ENCODE assay signal across 10 mouse cellular contexts in genomic region chr6:113024866-113025265, GRCm38 (mm10). TPM values are rescaled to one million over a fixed set of nuclear protein-coding genes. Genes with fewer than 3 reads are reported as not detected.
A peak's percentile ranks its signal among the peaks of the same experiment; 100 is the strongest.
DNase-seq lines count a peak whose midpoint lies in the region; ATAC-seq and TF ChIP-seq lines count a peak whose summit lies in the region.
"Had no signal": no experiment of that assay in that cellular context is flagged by ENCODE, and none has a peak within 500 bp of the region (broad histone marks: within the 10 kb centered on the region; RNA-seq: fewer than 3 reads in every experiment).

No protein-coding gene starts in this region.

- H3K4me3 ChIP-seq in midbrain, embryonic 16.5 days (ENCODE audit: low read depth, low read length), result no peak overlapping the region
- H3K4me3 ChIP-seq in hindbrain, postnatal 0 days (ENCODE audit: low read length), result no peak overlapping the region

- CTCF ChIA-PET in Patski (lab: Charles Lee), result interaction anchor here (1.1 to 6.0 kb wide), 3 partner anchors 8 to 45 kb away, joined by 3 to 33 read pairs (median 7); no protein-coding TSS in a partner anchor

- H3K9ac ChIP-seq in midbrain, embryonic 16.5 days (ENCODE audit: low read depth, low read length), result no peak overlapping the region
- no peak overlapping the region for H3K9ac ChIP-seq in hindbrain, postnatal 0 days (replicated peaks; ENCODE audit: low read length)

- 15% methylated on average over 8 of the region's 8 CpGs for WGBS in midbrain, embryonic 16.5 days
- 21% methylated on average over 8 of the region's 8 CpGs for WGBS in hindbrain, postnatal 0 days

- H3K27ac ChIP-seq in midbrain, embryonic 16.5 days (ENCODE audit: low read length), result no peak overlapping the region
- no peak overlapping the region for H3K27ac ChIP-seq in hindbrain, postnatal 0 days
- H3K27ac ChIP-seq: macrophage had no signal

- no peaks in the 10 kb centered on the region for H3K27me3 ChIP-seq in Patski
- no peaks in the 10 kb centered on the region for H3K27me3 ChIP-seq in midbrain, embryonic 16.5 days (ENCODE audit: control insufficient read depth, insufficient read depth, low read depth, low read length)
- H3K27me3 ChIP-seq in hindbrain, postnatal 0 days (ENCODE audit: insufficient read depth, low read length), result no peaks in the 10 kb centered on the region

- no peaks in the 10 kb centered on the region for H3K9me3 ChIP-seq in midbrain, embryonic 16.5 days (replicated peaks; ENCODE audit: control insufficient read depth, low read length, poor library complexity, severe bottlenecking)
- H3K9me3 ChIP-seq in hindbrain, postnatal 0 days (ENCODE audit: low read length), result no peaks in the 10 kb centered on the region

- DNase-seq in layer of hippocampus, adult 8-10 months (ENCODE audit: low spot score in 2 of 2), result peak; percentile 42 to 64
- no peak for DNase-seq in layer of hippocampus, postnatal 36 days
- peak; percentile 89 for DNase-seq in Patski (ENCODE audit: low read depth, low spot score)
- peak; percentile 100 for DNase-seq in fibroblast of lung, adult 2 months (ENCODE audit: low read depth)
- DNase-seq in thymus, postnatal 4 days, result no peak
- no peak for DNase-seq in hindbrain, postnatal 0 days (ENCODE audit: low spot score)
- DNase-seq in gastrocnemius, postnatal 25 days, result no peak
- DNase-seq: cerebellum, adult 8-10 months had no signal

- POLR2A ChIA-PET in Patski (lab: Charles Lee), result interaction anchor here (1.1 kb wide), 1 partner anchor 13 kb away, joined by 4 read pairs; no protein-coding TSS in a partner anchor

- no peaks in the 10 kb centered on the region for H3K4me1 ChIP-seq in midbrain, embryonic 16.5 days (ENCODE audit: control insufficient read depth, insufficient read depth, low read length)
- H3K4me1 ChIP-seq in hindbrain, postnatal 0 days (ENCODE audit: insufficient read depth, low read length), result no peaks in the 10 kb centered on the region

- peak; percentile 99 for ATAC-seq in Patski
- ATAC-seq in midbrain, embryonic 16.5 days, result 0 out of 2 replicates have a peak, but pooled peaks have one; percentile 25
- ATAC-seq in hindbrain, postnatal 0 days, result no peak

- no peak for TF ChIP-seq CTCF in Patski (IDR thresholded peaks at IDR 0.05)
- no peak for TF ChIP-seq CTCF in hindbrain, postnatal 0 days (IDR thresholded peaks at IDR 0.05; ENCODE audit: low read depth)

- H3K4me2 ChIP-seq in midbrain, embryonic 16.5 days (ENCODE audit: low read length), result no peak overlapping the region
- no peak overlapping the region for H3K4me2 ChIP-seq in hindbrain, postnatal 0 days (ENCODE audit: low read depth, low read length)

- H3K36me3 ChIP-seq in midbrain, embryonic 16.5 days (ENCODE audit: control insufficient read depth, insufficient read depth, low read length), result no peaks in the 10 kb centered on the region
- no peaks in the 10 kb centered on the region for H3K36me3 ChIP-seq in hindbrain, postnatal 0 days (ENCODE audit: insufficient read depth, low read length)

- in situ Hi-C loops in Patski (cut with MboI; ENCODE audit: low pct_unique_long_range_greater_than_20kb), result no loop called here

RNA-seq across cellular contexts. Expression of gene Thumpd3, which starts 21.2 kb away (rescaled TPM):
- total RNA-seq in layer of hippocampus, adult 8-10 months (2022), result 10 to 100 TPM; 31.2 to 39.5 (median 37.6) TPM
- 10 to 100 TPM; 33.1 to 42.0 TPM for total RNA-seq in layer of hippocampus, postnatal 36 days (2021)
- 63.3 TPM for polyA plus RNA-seq in Patski (2021)
- 51.4 and 55.6 TPM in 2 replicates for polyA plus RNA-seq in midbrain, embryonic 16.5 days (2015; fragmentation: Nextera tagmentation; extraction: Ambion mirVana)
- 29.3 and 42.2 TPM in 2 replicates for total RNA-seq in hindbrain, postnatal 0 days (2014; rRNA removed)
- 45.3 and 45.5 TPM in 2 replicates for polyA plus RNA-seq in hindbrain, postnatal 0 days (2015; fragmentation: Nextera tagmentation; extraction: Ambion mirVana)
- total RNA-seq in gastrocnemius, postnatal 25 days (2021), result 10 to 100 TPM; 13.6 to 14.6 TPM

RNA-seq across cellular contexts. Expression of gene Setd5, which starts 52.3 kb away (rescaled TPM):
- total RNA-seq in layer of hippocampus, adult 8-10 months (2022), result 100 to 1,000 TPM; 104 to 122 (median 115) TPM
- 100 to 1,000 TPM; 103 to 117 TPM for total RNA-seq in layer of hippocampus, postnatal 36 days (2021)
- 60.3 TPM for polyA plus RNA-seq in Patski (2021)
- polyA plus RNA-seq in midbrain, embryonic 16.5 days (2015; fragmentation: Nextera tagmentation; extraction: Ambion mirVana), result 45.4 and 46.5 TPM in 2 replicates
- 82.3 and 94.4 TPM in 2 replicates for total RNA-seq in hindbrain, postnatal 0 days (2014; rRNA removed)
- 47.1 and 50.0 TPM in 2 replicates for polyA plus RNA-seq in hindbrain, postnatal 0 days (2015; fragmentation: Nextera tagmentation; extraction: Ambion mirVana)
- total RNA-seq in gastrocnemius, postnatal 25 days (2021), result 10 to 100 TPM; 23.0 to 26.0 TPM

Comparison
In these comparisons a context has a peak if more than half of its experiments do, and no peak if none do; other contexts are left out.
1. DNase-seq: peak in layer of hippocampus, adult 8-10 months (2 of 2), Patski (single experiment) and fibroblast of lung, adult 2 months (single experiment); none in layer of hippocampus, postnatal 36 days (0 of 2), thymus, postnatal 4 days (single experiment), hindbrain, postnatal 0 days (single experiment) and gastrocnemius, postnatal 25 days (single experiment).